In the genomic region with DNA sequence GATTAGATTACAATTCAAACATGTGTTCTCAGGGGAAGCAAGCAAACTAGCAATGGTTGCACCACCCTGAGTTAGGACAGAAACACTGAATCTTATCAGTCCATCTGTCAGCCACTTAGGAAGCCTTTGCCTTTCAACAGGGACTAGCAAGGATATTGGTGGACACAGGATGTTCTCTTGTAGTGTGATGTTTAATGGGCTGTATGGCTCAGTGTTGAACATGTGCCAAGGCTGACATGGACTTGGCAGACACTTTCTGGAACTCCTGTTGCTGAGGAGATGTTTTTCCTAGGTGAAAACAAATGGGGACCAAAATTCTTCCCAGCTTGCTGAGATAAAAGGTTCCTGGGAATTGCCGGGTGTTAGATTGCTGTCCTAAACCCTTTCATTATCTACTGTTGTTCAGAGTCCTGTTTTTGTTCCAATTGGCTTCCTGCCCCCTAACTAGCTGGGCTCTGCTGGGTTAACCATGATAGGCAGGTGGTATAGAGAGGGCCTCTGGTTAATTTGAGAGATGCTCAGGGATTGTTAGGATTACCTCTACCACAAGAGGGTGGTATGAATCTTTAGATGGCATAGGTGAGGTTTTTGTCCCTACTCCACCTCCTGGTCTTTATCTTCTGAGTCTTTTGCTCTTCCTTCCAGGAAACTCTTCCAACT, we compare ENCODE assay signal across 12 mouse cellular contexts.
DNase-seq lines count a peak whose midpoint lies in the region; ATAC-seq and TF ChIP-seq lines count a peak whose summit lies in the region.
"Had no signal": no experiment of that assay in that cellular context is flagged by ENCODE, and none has a peak within 500 bp of the region (broad histone marks: within the 10 kb centered on the region; RNA-seq: fewer than 3 reads in every experiment).

No protein-coding gene starts in this region.

- no peaks in the 10 kb centered on the region for H3K9me3 ChIP-seq in kidney, postnatal 0 days (replicated peaks; ENCODE audit: low read length)
- H3K9me3 ChIP-seq in ES-E14 (ENCODE audit: control insufficient read depth, insufficient read depth, low read depth, low read length): no peaks in the 10 kb centered on the region

- H3K4me2 ChIP-seq in kidney, postnatal 0 days (ENCODE audit: low read length): no peak overlapping the region

- H3K9ac ChIP-seq in kidney, postnatal 0 days (ENCODE audit: low read depth, low read length): no peak overlapping the region
- H3K9ac ChIP-seq in ES-E14 (ENCODE audit: insufficient read depth, low read depth, low read length, poor library complexity, severe bottlenecking): no peak overlapping the region

- TF ChIP-seq CTCF in kidney, postnatal 0 days (IDR thresholded peaks at IDR 0.05; ENCODE audit: low read depth): peak; percentile 54; the same call in 1 of the 2 replicates
- no peak for TF ChIP-seq CTCF in kidney, adult 2 months (conservative IDR thresholded peaks at IDR 0.05; ENCODE audit: insufficient read depth, insufficient read length, low read depth, low read length)
- TF ChIP-seq CTCF in lung, adult 2 months (IDR thresholded peaks at IDR 0.05; ENCODE audit: insufficient read depth, low read length): no peak

- no peaks in the 10 kb centered on the region for H3K36me3 ChIP-seq in kidney, postnatal 0 days (ENCODE audit: insufficient read depth, low read length)
- no peaks in the 10 kb centered on the region for H3K36me3 ChIP-seq in kidney, adult 2 months (ENCODE audit: control insufficient read depth, insufficient read depth, low read length)
- no peaks in the 10 kb centered on the region for H3K36me3 ChIP-seq in ES-E14 (ENCODE audit: control insufficient read depth, insufficient read depth, low read length, poor library complexity, severe bottlenecking)

- no peak for ATAC-seq in kidney, postnatal 0 days (replicated peaks; ENCODE audit: low FRiP score, low read depth)

- no peak for TF ChIP-seq POLR2A in kidney, adult 2 months (IDR thresholded peaks at IDR 0.05; ENCODE audit: low read depth, low read length)
- no peak for TF ChIP-seq POLR2A in lung, adult 2 months (IDR thresholded peaks at IDR 0.05; ENCODE audit: borderline replicate concordance, extremely low read depth, low read depth, low read length)

- H3K27me3 ChIP-seq in kidney, postnatal 0 days (ENCODE audit: insufficient read depth, low read length): no peaks in the 10 kb centered on the region
- no peaks in the 10 kb centered on the region for H3K27me3 ChIP-seq in kidney, adult 2 months (replicated peaks; ENCODE audit: control insufficient read depth, insufficient read depth, low read length)

- H3K4me3 ChIP-seq in kidney, postnatal 0 days (replicated peaks; ENCODE audit: low read depth, low read length): no peak overlapping the region
- H3K4me3 ChIP-seq in kidney, adult 2 months (ENCODE audit: insufficient read depth, low read depth, low read length): no peak overlapping the region
- no peak overlapping the region for H3K4me3 ChIP-seq in ES-E14 (ENCODE audit: insufficient read depth in 1 of 2, low read depth in 1 of 2, low read length in 2 of 2, poor library complexity in 1 of 2, severe bottlenecking in 1 of 2)
- no peak overlapping the region for H3K4me3 ChIP-seq in lung, adult 2 months (replicated peaks; ENCODE audit: extremely low read depth, low read depth, low read length)

- WGBS in kidney, postnatal 0 days: 9% methylated on average over 1 of the region's 1 CpGs
- WGBS in kidney, adult 2 months: 3% methylated on average over 1 of the region's 1 CpGs
- WGBS in lung, adult 2 months: 19% methylated on average over 1 of the region's 1 CpGs

- DNase-seq in kidney, postnatal 0 days (ENCODE audit: low spot score): peak; percentile 27
- DNase-seq in kidney, adult 2 months: no peak
- no peak for DNase-seq in ES-E14 (ENCODE audit: low read depth, low spot score)
- peak; percentile 10 to 16 for DNase-seq in cerebellum, postnatal 25 days
- DNase-seq in layer of hippocampus, adult 9-10 months (ENCODE audit: low spot score): peak; percentile 24
- no peak for DNase-seq in spleen, adult 18-20 months
- no peak for DNase-seq in adrenal gland, postnatal 10 days
- no peak for DNase-seq in lung, adult 2 months
- DNase-seq: adrenal gland, adult 2 months; gastrocnemius, postnatal 10 days; right cerebral cortex, postnatal 14 days had no signal

- H3K4me1 ChIP-seq in kidney, postnatal 0 days (replicated peaks; ENCODE audit: insufficient read depth, low read length): no peaks in the 10 kb centered on the region
- no peaks in the 10 kb centered on the region for H3K4me1 ChIP-seq in kidney, adult 2 months (ENCODE audit: control insufficient read depth, insufficient read depth, low read length)
- H3K4me1 ChIP-seq in ES-E14 (ENCODE audit: control insufficient read depth in 2 of 2, insufficient read depth in 2 of 2, low read length in 2 of 2, poor library complexity in 1 of 2): no peaks in the 10 kb centered on the region
- H3K4me1 ChIP-seq in lung, adult 2 months (ENCODE audit: control insufficient read depth, insufficient read depth, low read length): no peaks in the 10 kb centered on the region

- in situ Hi-C loops in ES-E14 (cut with MboI; ENCODE audit: low sequenced_read_pairs in 2 of 2, unreplicated experiment in 2 of 2): no loop called here

- no peak overlapping the region for H3K27ac ChIP-seq in kidney, postnatal 0 days
- no peak overlapping the region for H3K27ac ChIP-seq in kidney, adult 2 months (ENCODE audit: insufficient read depth, low read depth, low read length)
- no peak overlapping the region for H3K27ac ChIP-seq in ES-E14 (ENCODE audit: insufficient read depth, low read depth, low read length, poor library complexity, severe bottlenecking)
- H3K27ac ChIP-seq: macrophage had no signal

TF ChIP-seq in ES-E14, 5 proteins besides CTCF, POLR2A, EP300 and RAD21:
- TF ChIP-seq ZC3H11A (IDR thresholded peaks at IDR 0.05; ENCODE audit: borderline replicate concordance, low read depth, low read length) (peak; percentile 79), HCFC1 (IDR thresholded peaks at IDR 0.05; ENCODE audit: borderline replicate concordance, insufficient read depth, low read length) (no peak)
TF ChIP-seq in ES-E14: peak in this region for 1.

Comparison
In these comparisons a context has a peak if more than half of its experiments do, and no peak if none do; other contexts are left out.
1. DNase-seq: peak in kidney, postnatal 0 days (single experiment), cerebellum, postnatal 25 days (2 of 2) and layer of hippocampus, adult 9-10 months (single experiment); none in kidney, adult 2 months (single experiment), ES-E14 (single experiment), spleen, adult 18-20 months (0 of 2), adrenal gland, postnatal 10 days (single experiment) and lung, adult 2 months (single experiment).